9 mouse cellular contexts compared by ENCODE assay signal in the genomic region with DNA sequence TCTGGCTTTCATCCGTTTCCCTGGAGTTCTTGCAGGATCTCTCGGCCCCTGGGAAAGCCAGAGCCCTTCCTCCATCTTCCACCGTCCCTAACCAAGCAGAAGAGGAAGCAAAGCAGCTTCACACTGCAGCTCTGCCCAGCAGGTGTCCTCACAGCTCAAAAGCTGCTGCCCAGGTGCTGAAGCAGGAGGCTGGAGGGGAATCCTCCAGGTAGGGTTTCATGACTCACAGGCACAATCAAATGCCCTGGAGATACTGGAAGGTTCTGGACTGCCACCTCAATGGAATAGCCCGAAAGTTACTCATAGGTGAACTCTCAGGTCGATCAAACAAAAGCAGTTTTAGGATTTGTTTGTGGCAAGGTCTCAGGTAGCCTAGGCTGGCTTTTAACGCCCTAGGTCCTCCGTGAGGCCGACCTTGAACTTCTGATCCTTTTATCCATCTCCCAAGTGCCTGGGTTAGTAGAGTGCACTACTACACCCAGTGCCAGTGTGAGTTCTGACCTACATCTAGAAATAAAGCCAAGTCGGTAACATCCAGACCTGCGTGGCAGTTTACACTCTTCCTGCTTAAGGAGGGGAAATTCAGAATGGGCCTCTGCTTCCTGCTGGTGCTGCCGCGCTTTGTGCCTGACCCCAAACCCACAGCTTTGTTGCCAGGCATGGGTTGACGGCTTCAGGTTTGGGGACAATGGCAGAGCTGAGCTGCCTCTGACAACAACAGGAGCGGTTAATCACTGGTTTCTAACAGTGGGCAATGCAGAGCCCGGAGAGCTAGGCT. TPM values are rescaled to one million over a fixed set of nuclear protein-coding genes. Genes with fewer than 3 reads are reported as not detected.
DNase-seq lines count a peak whose midpoint lies in the region; ATAC-seq and TF ChIP-seq lines count a peak whose summit lies in the region.
"Had no signal": no experiment of that assay in that cellular context is flagged by ENCODE, and none has a peak within 500 bp of the region (broad histone marks: within the 10 kb centered on the region; RNA-seq: fewer than 3 reads in every experiment).

No protein-coding gene starts in this region.

- no peak overlapping the region for H3K27ac ChIP-seq in left cerebral cortex, adult 2 months
- H3K27ac ChIP-seq in kidney, embryonic 15.5 days: peak overlapping the region; percentile 71; the same call in 1 of the 2 replicates
- H3K27ac ChIP-seq: limb, embryonic 12.5 days had no signal

- H3K4me3 ChIP-seq in left cerebral cortex, adult 2 months: no peak overlapping the region
- no peak overlapping the region for H3K4me3 ChIP-seq in kidney, embryonic 15.5 days (replicated peaks)
- H3K4me3 ChIP-seq: limb, embryonic 12.5 days had no signal

- no peak overlapping the region for H3K4me2 ChIP-seq in kidney, embryonic 15.5 days
- H3K4me2 ChIP-seq: limb, embryonic 12.5 days had no signal

- DNase-seq in left cerebral cortex, adult 2 months (ENCODE audit: extremely low spot score in 1 of 2, low spot score in 2 of 2): no peak
- no peak for DNase-seq in left cerebral cortex, adult 18-20 months (ENCODE audit: low spot score in 2 of 2)
- peak; percentile 72 for DNase-seq in T-cell, adult 2 months (ENCODE audit: low spot score)
- peak; percentile 62 for DNase-seq in splenic B cell, adult 2 months (ENCODE audit: low read depth, low spot score)
- no peak for DNase-seq in gastrocnemius, postnatal 14 days
- DNase-seq in gastrocnemius, adult 8-10 months (ENCODE audit: low spot score in 2 of 2): no peak
- no peak for DNase-seq in heart, postnatal 10 days

- no peaks in the 10 kb centered on the region for H3K9me3 ChIP-seq in kidney, embryonic 15.5 days (replicated peaks)
- H3K9me3 ChIP-seq: limb, embryonic 12.5 days had no signal

- peak; percentile 14 for TF ChIP-seq CTCF in left cerebral cortex, adult 2 months (IDR thresholded peaks at IDR 0.05)

- 0 out of 2 replicates have a peak, but pooled peaks have one; percentile 16 for ATAC-seq in kidney, embryonic 15.5 days (replicated peaks; ENCODE audit: low FRiP score)

- intact Hi-C loops in left cerebral cortex, adult 2 months (cut with DNase I): no loop called here
- intact Hi-C loops in gastrocnemius, postnatal 14 days (cut with DNase I; ENCODE audit: low total_unique reads): no loop called here
- intact Hi-C loops in heart, postnatal 10 days (cut with DNase I): no loop called here

- H3K27me3 ChIP-seq in kidney, embryonic 15.5 days: no peaks in the 10 kb centered on the region
- H3K27me3 ChIP-seq in splenic B cell, adult 2 months (ENCODE audit: control insufficient read depth, insufficient read depth, low read length, poor library complexity, severe bottlenecking): no peaks in the 10 kb centered on the region

- H3K36me3 ChIP-seq in kidney, embryonic 15.5 days: no peaks in the 10 kb centered on the region
- no peaks in the 10 kb centered on the region for H3K36me3 ChIP-seq in splenic B cell, adult 2 months (ENCODE audit: control insufficient read depth, insufficient read depth, low read length, poor library complexity, severe bottlenecking)
- H3K36me3 ChIP-seq: limb, embryonic 12.5 days had no signal

- H3K4me1 ChIP-seq in kidney, embryonic 15.5 days: peaks cover 14% of the 10 kb centered on the region

- 45% methylated on average over 15 of the region's 15 CpGs for WGBS in kidney, embryonic 15.5 days

- no peak overlapping the region; the same call in 1 of the 2 replicates for H3K9ac ChIP-seq in kidney, embryonic 15.5 days
- H3K9ac ChIP-seq: limb, embryonic 12.5 days had no signal

RNA-seq across cellular contexts. Expression of a gene that starts 16.0 kb away (rescaled TPM):
- total RNA-seq in left cerebral cortex, adult 2 months (2021): 1 to 10 TPM; 2.4 to 4.8 TPM
- 1 to 10 TPM; 4.5 to 5.0 TPM for total RNA-seq in left cerebral cortex, adult 18-20 months (2021)
- 22.1 and 26.1 TPM in 2 replicates for polyA plus RNA-seq in kidney, embryonic 15.5 days (2015; fragmentation: Nextera tagmentation; extraction: Ambion mirVana)
- total RNA-seq in gastrocnemius, postnatal 14 days (2021): 1 to 10 TPM; 4.5 to 5.2 TPM
- total RNA-seq in gastrocnemius, adult 8-10 months (2022): 1 to 10 TPM; 3.5 to 5.1 (median 3.6) TPM
- total RNA-seq in heart, postnatal 10 days (2021): 100 to 1,000 TPM; 160 to 180 TPM

RNA-seq across cellular contexts. Expression of a gene that starts 44.2 kb away (rescaled TPM):
- under 1 TPM in 1 of 2 experiments, not detected in 1; 0.16 TPM for total RNA-seq in left cerebral cortex, adult 2 months (2021)
- total RNA-seq in left cerebral cortex, adult 18-20 months (2021): not detected
- 0.78 and 1.6 TPM in 2 replicates for polyA plus RNA-seq in kidney, embryonic 15.5 days (2015; fragmentation: Nextera tagmentation; extraction: Ambion mirVana)
- under 1 TPM in 1 of 2 experiments, not detected in 1; 0.12 TPM for total RNA-seq in gastrocnemius, postnatal 14 days (2021)
- total RNA-seq in gastrocnemius, adult 8-10 months (2022): not detected
- under 1 TPM in 1 of 2 experiments, not detected in 1; 0.10 TPM for total RNA-seq in heart, postnatal 10 days (2021)
- polyA plus RNA-seq: limb, embryonic 12.5 days had no signal

Comparison
In these comparisons a context has a peak if more than half of its experiments do, and no peak if none do; other contexts are left out.
1. DNase-seq: peak in T-cell, adult 2 months (single experiment) and splenic B cell, adult 2 months (single experiment); none in left cerebral cortex, adult 2 months (0 of 2), left cerebral cortex, adult 18-20 months (0 of 2), gastrocnemius, postnatal 14 days (single experiment), gastrocnemius, adult 8-10 months (0 of 2) and heart, postnatal 10 days (0 of 2).
2. RNA of a gene that starts 16.0 kb away (total RNA-seq): 160 to 180 TPM in heart, postnatal 10 days; 4.5 to 5.2 TPM in gastrocnemius, postnatal 14 days, 4.5 to 5.0 TPM in left cerebral cortex, adult 18-20 months, 2.4 to 4.8 TPM in left cerebral cortex, adult 2 months and 3.5 to 5.1 TPM in gastrocnemius, adult 8-10 months; every median in the first group is over 10 times any median in the second.